Mouse (Mus musculus): ENCODE measurements around the gene Eif6. TPM values are rescaled to one million over a fixed set of nuclear protein-coding genes. Genes with fewer than 3 reads are reported as not detected.
"Not testable (repeated sequence)": the region's sequence is repeated elsewhere in the genome, so short reads cannot be mapped to it uniquely, and the experiment has no call there.

The Eif6 gene
- polyA plus RNA-seq, 1 experiment from 2014 or later: 164 TPM

- H3K27ac ChIP-seq: no peak overlapping the region
- WGBS: 81% methylated on average over 7 of the region's 7 CpGs
- peaks cover 66% of the 10 kb centered on the region for H3K36me3 ChIP-seq (ENCODE audit: poor library complexity, severe bottlenecking)
- H3K4me1 ChIP-seq: no peaks in the 10 kb centered on the region
- no peak for ATAC-seq
- H3K9me3 ChIP-seq (replicated peaks): no peaks in the 10 kb centered on the region
- H3K9ac ChIP-seq: no peak overlapping the region
- H3K27me3 ChIP-seq: no peaks in the 10 kb centered on the region
- no peak overlapping the region for H3K4me2 ChIP-seq
- H3K4me3 ChIP-seq: no peak overlapping the region
Measured at GRCm38 (mm10) chr2:155850120-155850519, 23.4 kb upstream of the Eif6 start.

- Histone ChIP-seq H3K9ac (no peak overlapping the region), H3K4me1 (no peaks in the 10 kb centered on the region), H3K36me3 (ENCODE audit: poor library complexity, severe bottlenecking) (peaks cover 72% of the 10 kb centered on the region), H3K9me3 (replicated peaks) (no peaks in the 10 kb centered on the region), H3K27ac (no peak overlapping the region), H3K4me3 (no peak overlapping the region), H3K4me2 (no peak overlapping the region), H3K27me3 (no peaks in the 10 kb centered on the region)
- ATAC-seq: no peak
- 61% methylated on average over 7 of the region's 7 CpGs for WGBS
Measured at GRCm38 (mm10) chr2:155849464-155849863, 22.7 kb upstream of the Eif6 start.

GRCm38 (mm10) chr2:155848291-155848690 lies 21.6 kb upstream of the Eif6 start:
- H3K4me3 ChIP-seq: no peak overlapping the region
- peaks cover 69% of the 10 kb centered on the region for H3K36me3 ChIP-seq (ENCODE audit: poor library complexity, severe bottlenecking)
- H3K27ac ChIP-seq: no peak overlapping the region
- WGBS: 27% methylated on average over 6 of the region's 6 CpGs
- ATAC-seq: no peak
- H3K9me3 ChIP-seq (replicated peaks): no peaks in the 10 kb centered on the region
- no peak overlapping the region for H3K4me2 ChIP-seq
- no peaks in the 10 kb centered on the region for H3K4me1 ChIP-seq
- H3K9ac ChIP-seq: no peak overlapping the region
- H3K27me3 ChIP-seq: no peaks in the 10 kb centered on the region

GRCm38 (mm10) chr2:155846930-155847329 lies 20.2 kb upstream of the Eif6 start:
- no peak overlapping the region for H3K27ac ChIP-seq
- peaks cover 65% of the 10 kb centered on the region for H3K36me3 ChIP-seq (ENCODE audit: poor library complexity, severe bottlenecking)
- no peaks in the 10 kb centered on the region for H3K9me3 ChIP-seq (replicated peaks)
- no peak overlapping the region for H3K4me3 ChIP-seq
- H3K4me2 ChIP-seq: no peak overlapping the region
- no peaks in the 10 kb centered on the region for H3K4me1 ChIP-seq
- ATAC-seq: no peak
- WGBS: 84% methylated on average over 8 of the region's 8 CpGs
- H3K27me3 ChIP-seq: no peaks in the 10 kb centered on the region
- no peak overlapping the region for H3K9ac ChIP-seq

- Histone ChIP-seq H3K4me3 (no peak overlapping the region), H3K27me3 (no peaks in the 10 kb centered on the region), H3K4me2 (no peak overlapping the region), H3K9ac (no peak overlapping the region), H3K36me3 (ENCODE audit: poor library complexity, severe bottlenecking) (no peaks in the 10 kb centered on the region), H3K27ac (no peak overlapping the region), H3K4me1 (no peaks in the 10 kb centered on the region), H3K9me3 (replicated peaks) (no peaks in the 10 kb centered on the region)
- no peak for ATAC-seq
- 87% methylated on average over 4 of the region's 4 CpGs for WGBS
Measured at GRCm38 (mm10) chr2:155838961-155839360, 12.2 kb upstream of the Eif6 start.

GRCm38 (mm10) chr2:155837961-155838360 lies 11.2 kb upstream of the Eif6 start:
- ATAC-seq: no peak
- Histone ChIP-seq H3K27me3 (no peaks in the 10 kb centered on the region), H3K4me3 (no peak overlapping the region), H3K4me1 (no peaks in the 10 kb centered on the region), H3K36me3 (ENCODE audit: poor library complexity, severe bottlenecking) (no peaks in the 10 kb centered on the region), H3K9me3 (replicated peaks) (no peaks in the 10 kb centered on the region), H3K27ac (no peak overlapping the region), H3K4me2 (no peak overlapping the region), H3K9ac (no peak overlapping the region)
- WGBS: 74% methylated on average over 3 of the region's 3 CpGs

- WGBS: 74% methylated on average over 9 of the region's 9 CpGs
- H3K27me3 ChIP-seq: no peaks in the 10 kb centered on the region
- no peaks in the 10 kb centered on the region for H3K36me3 ChIP-seq (ENCODE audit: poor library complexity, severe bottlenecking)
- H3K4me2 ChIP-seq: no peak within 1 kb of the TSS
- no peak within 1 kb of the TSS for H3K9ac ChIP-seq
- H3K4me1 ChIP-seq: no peaks in the 10 kb centered on the region
- H3K4me3 ChIP-seq: no peak within 1 kb of the TSS
- H3K27ac ChIP-seq: no peak within 1 kb of the TSS
- no peak for ATAC-seq
- H3K9me3 ChIP-seq (replicated peaks): no peaks in the 10 kb centered on the region
Measured at GRCm38 (mm10) chr2:155834732-155835131, 8.0 kb upstream of the Eif6 start, which contains the start of gene Fam83c. Fam83c (minus strand) TSS chr2:155834854.

GRCm38 (mm10) chr2:155832087-155832486 lies 5.4 kb upstream of the Eif6 start:
- H3K27me3 ChIP-seq; H3K27ac ChIP-seq; H3K36me3 ChIP-seq (ENCODE audit: poor library complexity, severe bottlenecking); ATAC-seq; H3K9me3 ChIP-seq (replicated peaks); H3K9ac ChIP-seq; H3K4me2 ChIP-seq; H3K4me3 ChIP-seq: not testable (repeated sequence)
- WGBS: 80% methylated on average over 1 of the region's 1 CpGs
- peaks cover 10% of the 10 kb centered on the region for H3K4me1 ChIP-seq

GRCm38 (mm10) chr2:155831302-155831701 lies 4.6 kb upstream of the Eif6 start:
- Histone ChIP-seq H3K27ac (no peak overlapping the region), H3K4me3 (no peak overlapping the region), H3K9me3 (replicated peaks) (no peaks in the 10 kb centered on the region), H3K27me3 (no peaks in the 10 kb centered on the region), H3K4me1 (peaks cover 12% of the 10 kb centered on the region), H3K9ac (no peak overlapping the region), H3K36me3 (ENCODE audit: poor library complexity, severe bottlenecking) (no peaks in the 10 kb centered on the region), H3K4me2 (no peak overlapping the region)
- WGBS: 64% methylated on average over 9 of the region's 9 CpGs
- no peak for ATAC-seq

- no peak overlapping the region for H3K4me2 ChIP-seq
- H3K27ac ChIP-seq: no peak overlapping the region
- H3K36me3 ChIP-seq (ENCODE audit: poor library complexity, severe bottlenecking): no peaks in the 10 kb centered on the region
- H3K27me3 ChIP-seq: no peaks in the 10 kb centered on the region
- peaks cover 14% of the 10 kb centered on the region for H3K4me1 ChIP-seq
- ATAC-seq: no peak
- WGBS: 93% methylated on average over 8 of the region's 8 CpGs
- H3K9ac ChIP-seq: no peak overlapping the region
- no peak overlapping the region for H3K4me3 ChIP-seq
- H3K9me3 ChIP-seq (replicated peaks): no peaks in the 10 kb centered on the region
Measured at GRCm38 (mm10) chr2:155830841-155831240, 4.1 kb upstream of the Eif6 start.

- no peak; the same call in 1 of the 2 replicates for ATAC-seq
- H3K4me2 ChIP-seq: peak overlapping the region; percentile 95
- H3K27me3 ChIP-seq: no peaks in the 10 kb centered on the region
- peak overlapping the region; percentile 82 for H3K9ac ChIP-seq
- 3% methylated on average over 52 of the region's 52 CpGs for WGBS
- peaks cover 22% of the 10 kb centered on the region for H3K4me1 ChIP-seq
- no peaks in the 10 kb centered on the region for H3K9me3 ChIP-seq (replicated peaks)
- peaks cover 29% of the 10 kb centered on the region for H3K36me3 ChIP-seq (ENCODE audit: poor library complexity, severe bottlenecking)
- H3K27ac ChIP-seq: peak overlapping the region; percentile 46; the same call in 1 of the 2 replicates
- peak overlapping the region; percentile 91 for H3K4me3 ChIP-seq
Measured at GRCm38 (mm10) chr2:155825904-155826629, 658 bp downstream of the Eif6 start.

GRCm38 (mm10) chr2:155823722-155824121 lies 3.0 kb downstream of the Eif6 start:
- ATAC-seq: no peak
- WGBS: 95% methylated on average over 8 of the region's 8 CpGs
- no peak overlapping the region for H3K9ac ChIP-seq
- no peak overlapping the region for H3K4me2 ChIP-seq
- no peak overlapping the region for H3K27ac ChIP-seq
- no peak overlapping the region for H3K4me3 ChIP-seq
- H3K9me3 ChIP-seq (replicated peaks): no peaks in the 10 kb centered on the region
- peaks cover 33% of the 10 kb centered on the region for H3K4me1 ChIP-seq
- H3K36me3 ChIP-seq (ENCODE audit: poor library complexity, severe bottlenecking): peaks cover 48% of the 10 kb centered on the region
- H3K27me3 ChIP-seq: no peaks in the 10 kb centered on the region

GRCm38 (mm10) chr2:155820779-155821178 lies 5.9 kb downstream of the Eif6 start:
- H3K9me3 ChIP-seq (replicated peaks): no peaks in the 10 kb centered on the region
- no peak overlapping the region for H3K4me2 ChIP-seq
- H3K36me3 ChIP-seq (ENCODE audit: poor library complexity, severe bottlenecking): peaks cover 53% of the 10 kb centered on the region
- WGBS: 92% methylated on average over 5 of the region's 5 CpGs
- H3K27me3 ChIP-seq: no peaks in the 10 kb centered on the region
- ATAC-seq: no peak
- H3K4me1 ChIP-seq: peaks cover 30% of the 10 kb centered on the region
- H3K4me3 ChIP-seq: no peak overlapping the region
- H3K9ac ChIP-seq: no peak overlapping the region
- H3K27ac ChIP-seq: no peak overlapping the region
